Mouse (Mus musculus): ENCODE results near the gene Col24a1.

GRCm38 (mm10) chr3:145576876-145577275 is 284.6 kb downstream of the Col24a1 start:
- no peak for TF ChIP-seq POLR2A (IDR thresholded peaks at IDR 0.05; ENCODE audit: insufficient read depth, low read depth, low read length)
- no peak for TF ChIP-seq CTCF (IDR thresholded peaks at IDR 0.05; ENCODE audit: insufficient read depth, low read depth, low read length)
